Mouse (Mus musculus): Measurements from ENCODE around the gene Sap25. TPM values are rescaled to one million over a fixed set of nuclear protein-coding genes. Genes with fewer than 3 reads are reported as not detected.

Gene Sap25
- polyA plus RNA-seq, 1 experiment from 2014 or later, result 6.8 TPM

DNA sequence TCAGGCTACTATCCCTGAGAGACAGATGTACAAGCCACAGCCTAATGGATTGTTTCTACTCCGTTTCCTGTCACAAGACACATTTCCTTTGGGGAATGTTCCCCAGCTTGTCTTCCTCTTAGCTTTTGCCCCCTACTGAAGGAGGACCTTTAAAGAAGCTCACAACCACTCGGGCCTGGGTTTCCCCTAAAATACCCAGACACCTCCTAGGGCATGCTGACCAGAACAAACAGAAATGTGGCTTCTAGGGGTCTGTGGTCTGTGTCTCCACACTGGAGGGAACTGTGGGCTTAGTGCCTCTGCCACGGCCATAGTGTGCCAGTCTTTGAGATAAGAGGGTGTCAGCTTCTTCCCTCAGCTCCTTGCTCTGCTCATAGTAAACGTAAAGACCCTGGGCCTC, 9.5 kb upstream of the Sap25 start:
- Histone ChIP-seq H3K9ac (ENCODE audit: low read length) (peak overlapping the region; percentile 76), H3K9me3 (replicated peaks; ENCODE audit: control insufficient read depth, low read length) (no peaks in the 10 kb centered on the region), H3K4me1 (ENCODE audit: control insufficient read depth, insufficient read depth, low read length) (peaks cover 42% of the 10 kb centered on the region), H3K27ac (ENCODE audit: low read length) (peak overlapping the region; percentile 92), H3K27me3 (ENCODE audit: control insufficient read depth, insufficient read depth, low read length) (no peaks in the 10 kb centered on the region), H3K36me3 (ENCODE audit: control insufficient read depth, insufficient read depth, low read length) (no peaks in the 10 kb centered on the region), H3K4me2 (ENCODE audit: low read depth, low read length) (peak overlapping the region; percentile 92), H3K4me3 (replicated peaks; ENCODE audit: low read length) (peak overlapping the region; percentile 66)
- no peak for ATAC-seq (ENCODE audit: insufficient read depth, low FRiP score)
- WGBS, result 46% methylated on average over 4 of the region's 4 CpGs

DNA sequence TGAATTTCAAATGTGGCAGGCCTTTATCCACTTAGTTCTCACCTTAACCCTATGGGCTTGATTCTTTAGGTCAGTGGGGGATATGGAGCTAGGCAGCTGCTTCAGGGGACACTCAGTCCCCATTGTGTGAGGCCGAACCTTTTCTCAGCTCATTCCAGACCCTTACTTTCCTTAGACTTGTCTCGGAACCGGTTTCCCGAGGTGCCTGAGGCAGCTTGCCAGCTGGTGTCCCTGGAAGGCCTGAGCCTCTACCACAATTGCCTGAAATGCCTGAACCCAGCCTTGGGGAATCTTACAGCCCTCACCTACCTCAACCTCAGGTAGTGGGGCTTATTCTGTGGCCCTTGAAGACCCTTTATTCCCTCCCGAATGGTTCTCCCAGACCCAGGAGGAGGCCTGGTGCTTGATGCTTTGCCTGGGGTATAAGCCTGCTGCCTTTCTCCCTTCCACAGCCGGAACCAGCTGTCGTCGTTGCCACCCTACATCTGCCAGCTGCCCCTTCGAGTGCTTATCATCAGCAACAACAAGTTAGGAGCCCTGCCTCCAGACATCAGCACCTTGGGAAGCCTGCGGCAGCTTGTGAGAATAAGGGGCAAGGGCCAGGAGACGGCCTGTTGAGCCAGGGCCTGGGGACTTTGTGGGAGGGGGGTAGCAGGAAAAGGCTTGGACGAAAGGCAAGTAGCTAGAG, 7.6 kb upstream of the Sap25 start:
- Histone ChIP-seq H3K4me2 (ENCODE audit: low read depth, low read length) (no peak overlapping the region), H3K27ac (ENCODE audit: low read length) (no peak overlapping the region), H3K27me3 (ENCODE audit: control insufficient read depth, insufficient read depth, low read length) (no peaks in the 10 kb centered on the region), H3K9ac (ENCODE audit: low read length) (peak overlapping the region; percentile 12), H3K9me3 (replicated peaks; ENCODE audit: control insufficient read depth, low read length) (no peaks in the 10 kb centered on the region), H3K36me3 (ENCODE audit: control insufficient read depth, insufficient read depth, low read length) (peaks cover 11% of the 10 kb centered on the region), H3K4me3 (replicated peaks; ENCODE audit: low read length) (no peak overlapping the region), H3K4me1 (ENCODE audit: control insufficient read depth, insufficient read depth, low read length) (peaks cover 38% of the 10 kb centered on the region)
- 74% methylated on average over 12 of the region's 12 CpGs for WGBS
- no peak for ATAC-seq (ENCODE audit: insufficient read depth, low FRiP score)

DNA sequence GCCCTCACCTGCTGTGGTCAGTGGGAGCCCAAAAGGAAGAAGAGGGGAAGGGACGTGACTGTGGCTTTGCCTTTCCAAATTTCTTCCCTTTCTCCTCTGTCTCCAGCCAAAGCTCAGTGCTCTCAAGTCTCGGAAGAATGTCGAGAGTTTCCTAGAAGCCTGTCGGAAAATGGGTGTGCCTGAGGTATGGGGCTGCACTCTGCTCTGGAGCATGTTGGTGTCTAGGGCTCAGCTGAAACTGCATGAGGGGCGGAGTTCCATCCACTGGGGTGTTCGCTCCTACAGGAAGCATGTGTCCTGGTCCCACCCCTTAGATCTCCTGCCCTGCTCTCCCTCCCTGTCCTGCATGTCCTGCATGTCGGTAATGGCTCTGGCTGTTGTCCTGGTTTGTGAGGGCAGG, 1.7 kb upstream of the Sap25 start:
- ATAC-seq (ENCODE audit: insufficient read depth, low FRiP score), result no peak
- Histone ChIP-seq H3K27ac (ENCODE audit: low read length) (no peak overlapping the region), H3K4me3 (replicated peaks; ENCODE audit: low read length) (no peak overlapping the region), H3K4me1 (ENCODE audit: control insufficient read depth, insufficient read depth, low read length) (no peaks in the 10 kb centered on the region), H3K9me3 (replicated peaks; ENCODE audit: control insufficient read depth, low read length) (no peaks in the 10 kb centered on the region), H3K36me3 (ENCODE audit: control insufficient read depth, insufficient read depth, low read length) (peaks cover 33% of the 10 kb centered on the region), H3K27me3 (ENCODE audit: control insufficient read depth, insufficient read depth, low read length) (peaks cover 9% of the 10 kb centered on the region), H3K9ac (ENCODE audit: low read length) (no peak overlapping the region; the same call in 1 of the 2 replicates), H3K4me2 (ENCODE audit: low read depth, low read length) (no peak overlapping the region)
- WGBS, result 72% methylated on average over 7 of the region's 7 CpGs

DNA sequence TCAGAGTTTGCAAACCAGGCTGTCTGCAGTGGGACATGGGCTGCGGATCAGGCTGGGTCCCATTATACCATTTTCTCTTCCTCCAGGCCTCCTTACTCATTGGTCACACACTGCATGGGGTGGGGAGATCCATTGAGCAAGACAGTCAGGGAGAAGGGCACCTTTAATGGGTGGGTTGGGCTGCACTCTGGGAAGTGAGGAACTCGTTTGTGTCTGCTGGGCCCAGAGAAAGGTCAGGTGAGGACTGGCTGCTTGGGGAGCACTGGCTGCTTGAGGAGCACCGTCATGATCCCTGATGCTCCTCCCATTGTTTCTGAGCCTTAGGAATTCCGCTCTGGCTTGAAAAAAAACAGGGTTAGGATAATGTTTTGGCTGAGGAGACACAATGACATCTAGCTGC, 1.8 kb downstream of the Sap25 start:
- H3K4me1 ChIP-seq (ENCODE audit: control insufficient read depth, insufficient read depth, low read length), result peaks cover 8% of the 10 kb centered on the region; the same call in 1 of the 2 replicates
- no peak for ATAC-seq (ENCODE audit: insufficient read depth, low FRiP score)
- H3K4me2 ChIP-seq (ENCODE audit: low read depth, low read length), result no peak overlapping the region
- 49% methylated on average over 4 of the region's 4 CpGs for WGBS
- no peak overlapping the region for H3K27ac ChIP-seq (ENCODE audit: low read length)
- H3K4me3 ChIP-seq (replicated peaks; ENCODE audit: low read length), result no peak overlapping the region
- peaks cover 29% of the 10 kb centered on the region for H3K36me3 ChIP-seq (ENCODE audit: control insufficient read depth, insufficient read depth, low read length)
- no peaks in the 10 kb centered on the region for H3K9me3 ChIP-seq (replicated peaks; ENCODE audit: control insufficient read depth, low read length)
- no peak overlapping the region for H3K9ac ChIP-seq (ENCODE audit: low read length)
- peaks cover 27% of the 10 kb centered on the region for H3K27me3 ChIP-seq (ENCODE audit: control insufficient read depth, insufficient read depth, low read length)

DNA sequence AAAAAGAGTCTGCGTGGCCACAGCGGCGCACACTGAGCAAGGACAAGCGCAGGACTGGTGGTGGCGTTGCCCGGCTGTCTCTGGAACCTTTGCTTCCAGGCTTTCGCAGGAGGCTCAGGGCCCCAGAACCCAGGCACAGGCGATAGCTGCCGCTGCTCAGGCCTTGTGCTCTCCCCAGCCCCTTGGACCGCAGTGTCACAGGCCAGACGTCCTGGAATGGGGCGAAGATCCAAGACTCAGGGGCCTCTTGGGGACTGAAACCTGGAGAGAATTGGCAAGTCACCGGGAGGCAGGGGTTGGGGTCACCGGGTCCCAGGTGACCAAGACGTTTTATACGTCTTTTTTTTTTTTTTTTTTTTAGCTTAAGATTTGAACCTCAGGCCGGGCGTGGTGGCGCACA, 3.4 kb downstream of the Sap25 start:
- Histone ChIP-seq H3K27me3 (ENCODE audit: control insufficient read depth, insufficient read depth, low read length) (peaks cover 27% of the 10 kb centered on the region), H3K27ac (ENCODE audit: low read length) (no peak overlapping the region), H3K4me3 (replicated peaks; ENCODE audit: low read length) (no peak overlapping the region), H3K9me3 (replicated peaks; ENCODE audit: control insufficient read depth, low read length) (no peaks in the 10 kb centered on the region), H3K9ac (ENCODE audit: low read length) (no peak overlapping the region), H3K4me1 (ENCODE audit: control insufficient read depth, insufficient read depth, low read length) (peaks cover 15% of the 10 kb centered on the region), H3K36me3 (ENCODE audit: control insufficient read depth, insufficient read depth, low read length) (peaks cover 15% of the 10 kb centered on the region), H3K4me2 (ENCODE audit: low read depth, low read length) (no peak overlapping the region)
- 53% methylated on average over 19 of the region's 19 CpGs for WGBS
- no peak for ATAC-seq (ENCODE audit: insufficient read depth, low FRiP score)

DNA sequence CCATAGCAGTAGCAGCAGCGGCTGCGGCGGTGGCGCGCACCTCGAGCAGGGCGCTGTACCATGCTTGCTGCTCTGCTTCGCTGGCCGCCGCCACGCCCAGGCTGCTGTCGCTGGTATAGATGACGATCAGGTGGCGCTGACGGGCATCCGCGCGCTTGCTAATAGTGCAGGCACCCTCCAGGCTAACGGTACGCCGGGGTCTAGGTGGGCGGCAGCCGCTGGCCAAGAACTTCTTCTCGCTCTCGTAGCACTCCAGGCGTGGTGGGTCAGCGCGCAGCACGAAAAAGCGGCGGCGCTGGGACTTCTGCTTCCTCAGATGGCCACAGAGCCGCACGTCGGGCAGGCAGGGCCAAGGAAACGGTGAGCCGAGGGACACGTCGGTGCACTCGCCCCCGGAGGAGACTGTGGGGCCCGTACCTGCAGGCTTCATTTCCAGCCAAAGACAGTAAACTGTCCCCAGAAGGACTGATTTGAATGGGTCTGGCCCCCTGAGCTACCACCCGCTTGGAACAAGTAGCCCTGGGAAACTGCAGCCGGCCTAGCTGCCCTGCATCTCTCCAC, 4.0 kb downstream of the Sap25 start:
- Histone ChIP-seq H3K4me1 (ENCODE audit: control insufficient read depth, insufficient read depth, low read length) (peaks cover 22% of the 10 kb centered on the region), H3K9ac (ENCODE audit: low read length) (peak overlapping the region; percentile 23; the same call in 1 of the 2 replicates), H3K9me3 (replicated peaks; ENCODE audit: control insufficient read depth, low read length) (no peaks in the 10 kb centered on the region), H3K4me3 (replicated peaks; ENCODE audit: low read length) (peak overlapping the region; percentile 33), H3K27me3 (ENCODE audit: control insufficient read depth, insufficient read depth, low read length) (peaks cover 27% of the 10 kb centered on the region), H3K4me2 (ENCODE audit: low read depth, low read length) (peak overlapping the region; percentile 53), H3K36me3 (ENCODE audit: control insufficient read depth, insufficient read depth, low read length) (peaks cover 12% of the 10 kb centered on the region), H3K27ac (ENCODE audit: low read length) (no peak overlapping the region)
- WGBS, result 5% methylated on average over 44 of the region's 44 CpGs
- no peak for ATAC-seq (ENCODE audit: insufficient read depth, low FRiP score)

DNA sequence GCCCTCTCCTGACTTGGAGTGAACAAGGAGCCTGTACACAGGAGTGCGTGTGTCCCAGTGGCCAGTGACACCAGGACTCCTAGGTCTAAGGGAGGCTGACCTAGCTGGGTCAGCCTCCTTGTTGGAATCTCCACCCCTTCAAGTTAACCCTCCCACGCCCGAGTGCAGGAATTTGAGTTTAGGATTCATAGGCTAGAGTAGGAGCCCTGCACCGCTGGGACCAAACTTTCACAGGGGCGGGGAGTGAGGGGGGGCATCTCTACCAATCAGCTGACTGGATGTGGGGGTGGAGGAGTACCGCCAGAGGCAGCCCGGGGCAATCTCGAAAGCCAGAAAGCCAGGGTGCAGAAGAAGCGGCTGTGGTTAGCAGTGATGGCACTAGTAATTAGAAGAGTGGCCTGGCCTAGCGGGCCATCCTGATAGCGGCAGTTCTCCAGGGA, 4.5 kb downstream of the Sap25 start, which contains the start of gene Irs3:
Gene Irs3 (minus strand): TSS at position 63 of the 440 bp plus-strand sequence.
- H3K4me3 ChIP-seq (replicated peaks; ENCODE audit: low read length), result peak within 1 kb of the TSS; percentile 33
- H3K9me3 ChIP-seq (replicated peaks; ENCODE audit: control insufficient read depth, low read length), result no peaks in the 10 kb centered on the region
- H3K9ac ChIP-seq (ENCODE audit: low read length), result peak within 1 kb of the TSS; percentile 23; the same call in 1 of the 2 replicates
- peak within 1 kb of the TSS; percentile 53 for H3K4me2 ChIP-seq (ENCODE audit: low read depth, low read length)
- peaks cover 7% of the 10 kb centered on the region for H3K36me3 ChIP-seq (ENCODE audit: control insufficient read depth, insufficient read depth, low read length)
- peaks cover 27% of the 10 kb centered on the region for H3K4me1 ChIP-seq (ENCODE audit: control insufficient read depth, insufficient read depth, low read length)
- ATAC-seq (ENCODE audit: insufficient read depth, low FRiP score), result no peak
- peaks cover 27% of the 10 kb centered on the region for H3K27me3 ChIP-seq (ENCODE audit: control insufficient read depth, insufficient read depth, low read length)
- WGBS, result 31% methylated on average over 11 of the region's 11 CpGs
- no peak within 1 kb of the TSS for H3K27ac ChIP-seq (ENCODE audit: low read length)

DNA sequence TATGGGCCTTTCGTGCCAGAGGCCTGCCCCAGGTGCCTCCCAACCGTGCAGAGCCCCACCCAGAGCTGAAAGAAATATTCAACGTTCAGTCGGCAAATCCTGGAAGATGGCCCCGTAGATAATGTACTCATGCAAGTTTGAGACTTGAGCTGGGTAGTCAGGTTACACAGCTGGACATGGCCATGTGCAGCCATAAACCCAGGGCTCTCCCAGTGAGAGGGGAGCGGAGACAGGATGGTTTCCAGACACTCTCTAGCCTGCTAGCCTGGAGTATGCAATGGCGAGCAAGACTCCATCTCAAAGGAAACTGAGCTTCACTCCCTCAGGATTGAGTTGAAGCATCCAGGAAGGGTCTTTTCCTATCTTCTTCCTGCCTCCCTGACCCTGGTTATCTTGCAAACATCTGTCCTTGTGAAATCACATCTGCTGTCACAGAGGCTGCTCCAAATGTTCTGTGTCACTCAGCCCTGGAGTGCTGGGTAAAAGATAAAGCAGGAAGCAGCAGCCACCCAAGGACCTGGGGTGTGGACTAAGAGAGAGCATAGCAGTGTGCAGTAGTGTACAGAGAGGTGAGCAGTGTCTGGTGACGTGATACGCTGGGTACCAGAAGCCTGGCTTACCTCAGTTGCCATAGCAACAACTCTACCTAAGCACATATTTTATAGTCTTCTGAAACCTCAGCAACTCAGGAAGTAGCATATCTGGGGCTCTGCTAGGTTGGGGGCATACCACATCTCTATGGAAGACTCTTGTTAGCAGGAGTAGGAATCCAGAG, 6.9 kb downstream of the Sap25 start:
- WGBS, result 41% methylated on average over 9 of the region's 9 CpGs
- no peak overlapping the region for H3K4me2 ChIP-seq (ENCODE audit: low read depth, low read length)
- no peaks in the 10 kb centered on the region for H3K9me3 ChIP-seq (replicated peaks; ENCODE audit: control insufficient read depth, low read length)
- peaks cover 27% of the 10 kb centered on the region for H3K27me3 ChIP-seq (ENCODE audit: control insufficient read depth, insufficient read depth, low read length)
- H3K4me1 ChIP-seq (ENCODE audit: control insufficient read depth, insufficient read depth, low read length), result peaks cover 31% of the 10 kb centered on the region
- no peaks in the 10 kb centered on the region for H3K36me3 ChIP-seq (ENCODE audit: control insufficient read depth, insufficient read depth, low read length)
- no peak for ATAC-seq (ENCODE audit: insufficient read depth, low FRiP score)
- no peak overlapping the region for H3K9ac ChIP-seq (ENCODE audit: low read length)
- H3K4me3 ChIP-seq (replicated peaks; ENCODE audit: low read length), result no peak overlapping the region
- H3K27ac ChIP-seq (ENCODE audit: low read length), result no peak overlapping the region

DNA sequence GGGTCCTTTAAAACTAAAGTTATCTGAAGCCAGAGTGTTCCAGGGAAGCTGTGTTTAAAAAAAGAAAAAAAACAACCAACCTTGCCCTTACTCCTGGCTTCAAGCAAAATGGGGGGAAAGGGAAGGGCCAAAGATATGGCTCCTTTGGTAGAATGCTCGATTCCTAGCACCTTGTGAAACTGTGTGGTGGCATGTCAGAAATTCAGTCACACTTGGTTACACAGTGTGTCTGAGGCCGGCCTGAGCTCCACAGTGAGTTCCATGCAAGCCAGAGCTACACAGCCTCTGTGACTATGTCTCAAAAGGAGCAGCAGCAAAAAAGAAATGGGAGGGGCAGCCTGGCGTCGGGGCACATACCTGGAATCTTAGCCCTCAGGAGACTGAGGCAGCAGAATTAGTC, 8.1 kb downstream of the Sap25 start:
- Histone ChIP-seq H3K4me1 (ENCODE audit: control insufficient read depth, insufficient read depth, low read length) (peaks cover 31% of the 10 kb centered on the region), H3K4me3 (replicated peaks; ENCODE audit: low read length) (no peak overlapping the region), H3K9me3 (replicated peaks; ENCODE audit: control insufficient read depth, low read length) (no peaks in the 10 kb centered on the region), H3K9ac (ENCODE audit: low read length) (0 out of 2 replicates have a peak overlapping the region, but pooled peaks have one; percentile 12), H3K27me3 (ENCODE audit: control insufficient read depth, insufficient read depth, low read length) (peaks cover 20% of the 10 kb centered on the region), H3K27ac (ENCODE audit: low read length) (no peak overlapping the region), H3K36me3 (ENCODE audit: control insufficient read depth, insufficient read depth, low read length) (no peaks in the 10 kb centered on the region), H3K4me2 (ENCODE audit: low read depth, low read length) (no peak overlapping the region)
- no peak for ATAC-seq (ENCODE audit: insufficient read depth, low FRiP score)
- 32% methylated on average over 4 of the region's 4 CpGs for WGBS

Data from stomach, embryonic 16.5 days (tissue).